Mouse (Mus musculus) adrenal gland, adult (tissue): Measurements from ENCODE around the gene Ccp110.

Experiments
- DNase-seq, 2 experiments: peaks; one replicate each; pipeline ENCODE4 v3.0.0; 2022 to 2023; ENCODE audit warnings: low spot score in 1 of 2; ENCODE audit not compliant: inconsistent age in 2 of 2

The Ccp110 gene

DNA sequence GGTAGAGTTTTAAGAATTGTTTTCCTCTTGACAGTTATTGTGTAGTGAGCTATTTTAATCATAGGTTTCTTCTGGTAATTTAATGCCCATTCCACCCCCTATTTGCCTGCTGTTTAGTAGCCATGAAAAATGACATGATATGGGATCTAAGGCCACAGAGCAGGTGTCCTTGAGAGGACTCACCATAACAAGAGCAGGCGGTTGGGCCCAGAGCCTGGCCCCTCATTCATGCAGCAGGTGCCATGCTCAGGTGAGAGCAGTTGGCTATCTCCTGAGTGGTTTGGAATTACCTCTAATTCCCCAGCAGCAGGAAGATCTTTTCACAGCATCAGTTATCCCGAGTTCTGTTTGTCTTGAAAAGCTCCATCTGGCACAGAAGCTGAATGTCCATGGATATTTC lies 13.1 kb downstream of the Ccp110 start:
- DNase-seq, result no peak

DNA sequence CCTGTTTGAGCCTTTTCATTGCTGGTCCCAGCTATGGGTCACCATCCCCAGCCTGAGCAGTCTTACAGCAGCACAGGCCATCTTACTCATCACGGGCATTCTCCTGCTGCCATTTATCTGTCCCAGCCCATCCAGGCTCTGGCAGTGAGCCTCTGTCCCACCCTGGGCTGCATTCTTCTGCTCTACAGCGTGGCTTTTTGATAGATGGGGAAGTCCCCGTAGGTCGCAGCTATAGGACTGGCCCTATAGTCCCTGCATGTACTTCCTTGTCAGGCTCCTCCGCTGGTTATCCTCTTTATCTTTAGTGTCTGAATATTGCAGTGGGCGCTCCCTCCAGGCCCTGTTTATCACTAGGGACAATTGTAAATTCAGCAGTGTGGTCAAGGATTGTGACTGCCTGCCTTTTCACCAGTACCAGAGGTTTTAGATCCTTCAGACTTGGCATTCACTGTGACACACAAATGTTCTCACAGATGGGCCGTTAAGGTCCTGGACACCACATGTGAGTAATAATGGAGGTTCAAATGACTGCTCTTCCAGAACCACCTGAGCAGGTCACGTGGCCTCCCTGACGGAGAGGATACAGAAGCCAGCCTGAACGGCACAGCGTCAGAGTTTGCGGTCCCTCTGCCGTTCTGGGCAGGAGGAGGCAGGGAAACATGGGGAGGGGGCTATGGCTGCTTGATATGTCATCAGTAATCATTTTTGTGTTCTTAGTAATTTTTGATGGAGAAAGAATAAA lies 16.7 kb downstream of the Ccp110 start:
- no peak for DNase-seq

DNA sequence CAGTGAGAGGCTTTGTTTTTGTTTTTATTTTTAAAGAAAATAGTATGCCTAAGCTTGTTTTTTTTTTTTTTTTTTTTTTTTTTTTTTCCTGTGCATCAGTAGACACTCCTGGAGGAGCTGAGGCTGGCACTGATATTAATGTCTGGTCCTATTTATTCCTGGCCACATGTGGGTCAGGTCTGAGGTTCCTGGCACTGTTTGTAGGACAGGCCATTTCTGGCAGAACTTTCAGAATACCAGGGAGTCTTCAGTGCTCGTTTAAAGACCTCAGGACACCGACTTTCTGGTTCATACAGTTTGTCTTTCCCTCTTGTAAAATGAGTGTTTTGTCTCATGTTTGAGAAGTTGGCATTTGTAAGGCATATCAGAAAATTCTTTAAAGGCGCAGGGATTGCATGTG lies 19.4 kb downstream of the Ccp110 start:
- DNase-seq, result no peak

DNA sequence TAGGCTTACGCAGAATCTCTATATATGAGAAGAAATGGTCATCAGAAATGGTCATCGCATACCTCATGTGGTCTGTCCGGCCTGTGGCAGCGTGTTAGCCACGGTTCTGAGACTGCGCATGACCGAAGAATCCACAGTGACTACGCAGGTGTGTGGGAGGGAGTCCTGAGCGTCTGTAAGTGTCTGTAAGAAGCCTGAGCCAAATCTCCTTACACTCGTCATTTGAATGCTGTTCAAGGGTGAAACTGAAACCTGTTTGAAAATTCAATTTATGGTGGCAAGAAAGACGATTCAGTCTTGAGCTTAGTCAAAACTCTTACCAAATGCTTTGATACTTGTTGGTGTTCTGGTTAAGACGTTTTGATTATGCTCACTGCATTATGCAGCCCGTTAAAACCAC lies 20.9 kb downstream of the Ccp110 start:
- no peak for DNase-seq

DNA sequence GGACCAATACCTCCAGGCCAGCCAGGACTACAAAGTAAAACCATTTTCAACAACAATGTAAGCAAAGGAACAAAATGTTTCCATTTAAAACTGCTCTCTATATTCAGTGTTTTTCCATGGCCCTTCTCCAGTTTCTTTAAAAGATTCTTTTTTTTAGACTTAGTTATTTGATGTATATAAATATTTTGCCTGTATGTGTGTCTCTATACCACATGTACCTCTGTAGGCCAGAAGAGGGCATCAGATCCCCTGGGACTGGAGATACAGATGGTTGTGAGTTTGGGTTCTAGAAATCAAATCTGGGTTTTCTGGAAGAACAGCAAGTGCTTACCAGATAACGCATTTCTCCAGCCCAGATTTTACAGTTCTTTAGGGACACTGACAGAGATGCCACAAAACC lies 26.4 kb downstream of the Ccp110 start:
- DNase-seq, result no peak

DNA sequence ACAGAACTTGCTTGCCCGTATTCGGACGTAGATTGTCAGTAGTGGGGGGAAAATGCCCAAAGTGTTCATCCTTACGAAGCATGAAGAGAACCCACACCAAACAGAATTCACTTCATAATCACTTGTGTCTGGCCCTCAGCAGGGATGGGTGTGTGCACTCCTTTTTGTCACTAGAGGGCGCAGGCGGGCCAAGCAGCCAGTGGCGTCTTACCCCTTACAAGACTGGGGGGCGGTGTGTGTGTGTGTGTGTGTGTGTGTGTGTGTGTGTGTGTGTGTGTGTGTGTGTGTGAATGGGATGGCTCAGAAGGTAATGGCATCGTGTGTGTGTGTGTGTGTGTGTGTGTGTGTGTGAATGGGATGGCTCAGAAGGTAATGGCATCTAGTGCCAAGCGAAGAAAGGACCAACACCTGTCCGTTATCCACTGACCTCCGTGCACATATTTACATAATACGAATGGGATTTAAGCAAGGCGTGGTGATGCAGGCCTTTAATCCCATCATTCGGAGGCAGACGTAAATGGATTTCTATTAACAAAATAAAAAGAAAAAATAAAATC lies 27.7 kb downstream of the Ccp110 start, which contains the start of gene Vps35l:
Gene Vps35l, plus strand, starts transcription at position 252 of the 557 bp plus-strand sequence.
- peak; percentile 84 to 93 for DNase-seq

DNA sequence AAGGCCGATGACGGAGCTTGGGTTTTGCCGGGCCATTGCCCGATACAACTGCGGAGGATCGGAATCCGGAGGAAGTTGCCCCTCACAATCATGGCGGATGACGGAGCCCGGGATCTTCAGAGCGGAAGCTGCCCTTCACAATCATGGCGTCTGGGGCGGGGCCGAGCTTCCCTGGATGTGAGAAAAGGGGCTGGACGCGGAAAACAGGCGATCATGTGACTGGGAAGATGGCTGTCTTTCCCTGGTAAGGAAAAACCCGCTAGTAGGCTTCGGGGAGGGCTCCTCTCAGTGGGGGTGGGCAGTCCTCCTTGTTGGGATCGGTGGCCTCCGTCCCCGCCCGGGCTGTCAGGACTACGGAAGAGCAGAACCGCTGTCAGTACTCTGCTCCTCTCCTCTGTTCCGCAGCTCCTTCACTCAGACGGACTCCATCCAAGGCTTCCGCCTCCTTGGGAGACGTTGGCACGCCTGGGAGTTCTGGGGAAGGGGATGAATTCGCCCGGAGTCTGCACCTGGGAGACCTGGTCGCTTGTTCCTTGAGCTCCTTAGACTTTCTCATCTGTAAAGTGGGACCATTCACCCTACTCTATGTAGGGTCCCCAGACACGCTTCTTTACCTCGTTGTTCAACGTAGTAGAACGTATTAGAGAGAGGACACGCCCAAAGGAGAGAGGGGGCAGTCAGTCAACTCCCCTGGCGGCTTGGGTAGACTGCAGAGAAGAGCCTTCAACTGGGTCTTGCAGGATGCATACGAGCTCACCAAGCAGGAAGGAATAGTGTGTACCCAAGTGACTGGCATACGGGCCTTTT lies 28.4 kb downstream of the Ccp110 start:
- DNase-seq, result peak; percentile 96 to 98

DNA sequence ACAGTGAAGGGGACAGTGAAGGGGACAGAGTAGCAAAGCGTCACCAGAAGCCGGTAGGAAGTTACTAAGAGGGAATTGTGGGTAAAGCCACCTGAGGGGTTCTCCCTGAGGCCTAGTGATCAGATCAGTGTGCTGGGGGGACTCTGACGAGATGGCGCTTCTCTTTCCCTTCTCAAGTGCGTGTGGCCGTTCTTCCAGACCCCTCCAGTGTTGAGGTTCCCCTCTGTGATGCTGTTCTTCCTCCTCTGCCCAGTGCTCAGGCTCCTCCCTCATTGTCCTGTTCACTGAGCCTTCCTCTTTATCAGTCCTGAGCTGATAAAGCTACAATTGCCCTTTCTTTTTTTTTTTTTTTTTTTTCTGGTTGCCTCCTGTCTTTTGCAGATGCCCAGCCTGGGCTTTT lies 29.9 kb downstream of the Ccp110 start:
- DNase-seq, result no peak

DNA sequence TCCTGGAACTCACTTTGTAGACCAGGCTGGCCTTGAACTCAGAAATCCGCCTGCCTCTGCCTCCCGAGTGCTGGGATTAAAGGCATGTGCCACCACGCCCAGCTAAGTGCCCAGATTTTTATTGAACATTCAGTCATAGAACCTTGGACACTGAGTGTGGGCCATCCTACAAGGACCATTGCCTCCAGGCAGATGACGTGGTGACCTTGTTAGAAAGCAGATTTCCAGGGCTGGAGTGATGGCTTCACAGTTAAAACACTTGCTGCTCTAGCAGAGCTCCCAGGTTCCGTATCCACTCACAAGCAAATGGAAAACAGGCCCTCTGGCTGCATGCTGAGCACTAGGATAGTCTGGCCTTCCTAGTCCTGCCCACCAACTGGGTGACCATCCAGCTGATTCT lies 32.4 kb downstream of the Ccp110 start:
- peak in 1 of 2 experiments; percentile 80 for DNase-seq

DNA sequence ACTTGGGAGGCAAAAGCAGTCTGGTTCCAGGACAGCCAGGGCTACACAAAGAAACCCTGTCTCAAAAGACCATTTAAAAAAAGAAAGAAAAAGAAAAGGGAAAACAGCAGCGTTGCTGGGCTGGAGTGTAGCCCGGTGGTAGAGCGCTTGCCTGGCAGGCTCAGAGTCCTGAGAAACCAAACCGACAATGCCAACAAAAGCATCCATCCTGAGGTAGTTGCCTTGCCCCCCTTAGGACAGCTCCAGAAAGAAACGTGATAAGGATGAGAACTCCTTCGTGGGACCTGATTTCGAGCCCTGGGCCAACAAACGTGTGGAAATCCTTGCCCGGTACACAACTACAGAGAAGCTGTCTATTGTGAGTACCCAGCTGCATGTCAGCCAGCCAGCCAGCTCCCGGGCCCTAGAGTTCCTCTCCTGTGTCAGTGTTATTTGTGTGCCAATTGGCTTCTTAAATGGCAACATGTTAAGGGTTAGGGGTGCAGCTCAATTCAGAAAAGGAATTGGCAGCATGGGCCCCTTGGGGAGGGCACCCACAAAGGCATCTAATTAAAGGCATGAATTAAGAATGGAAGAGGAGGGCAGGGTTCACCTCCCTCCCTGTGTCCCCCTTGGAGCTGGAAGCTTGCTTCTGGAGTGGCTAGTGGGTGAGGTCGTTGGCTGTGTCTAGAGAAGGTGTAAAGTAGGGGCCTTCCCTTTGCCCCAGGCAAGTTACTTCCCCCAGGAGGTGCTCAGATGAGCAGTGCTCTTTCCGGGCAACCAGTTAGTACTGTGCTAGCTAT lies 35.7 kb downstream of the Ccp110 start:
- no peak for DNase-seq

DNA sequence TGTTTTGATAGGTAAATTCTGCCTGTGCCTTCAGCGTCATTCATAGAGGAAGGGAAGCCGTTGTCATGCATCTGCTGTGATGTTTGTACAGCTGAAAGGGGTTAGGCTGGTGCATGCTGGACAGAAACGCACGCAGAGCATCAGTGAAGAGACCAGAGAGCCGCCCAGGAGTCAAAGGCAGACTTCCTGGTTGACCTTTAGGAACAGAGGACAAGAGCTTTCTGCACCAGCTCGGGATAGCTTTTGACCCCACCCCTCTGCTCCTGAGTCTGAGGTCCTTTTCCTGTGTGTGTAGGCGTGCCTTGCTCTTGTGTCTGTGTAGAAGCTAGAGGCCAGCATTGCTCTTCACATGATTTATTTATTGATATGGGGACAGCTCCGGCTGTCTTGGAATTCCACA lies 37.4 kb downstream of the Ccp110 start:
- DNase-seq, result no peak

DNA sequence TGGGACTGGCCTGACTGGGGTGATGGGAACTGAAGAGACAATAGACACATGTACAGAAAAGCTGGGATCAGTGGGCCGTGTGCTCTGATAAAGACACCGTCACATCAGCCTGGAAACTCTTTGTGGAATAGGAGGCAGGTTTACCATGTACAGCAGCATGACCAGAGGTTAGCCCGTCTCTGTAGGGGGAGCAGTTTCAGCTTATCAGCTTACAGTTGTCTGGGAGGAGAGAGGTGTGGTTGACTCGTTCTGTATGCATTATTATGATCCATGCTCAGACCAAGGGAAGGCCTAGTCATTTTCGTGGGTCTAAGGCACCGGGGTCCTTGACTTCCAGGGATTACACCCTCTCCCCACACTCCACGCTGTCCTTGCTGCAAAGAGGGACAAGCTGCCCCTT lies 39.3 kb downstream of the Ccp110 start:
- no peak for DNase-seq

DNA sequence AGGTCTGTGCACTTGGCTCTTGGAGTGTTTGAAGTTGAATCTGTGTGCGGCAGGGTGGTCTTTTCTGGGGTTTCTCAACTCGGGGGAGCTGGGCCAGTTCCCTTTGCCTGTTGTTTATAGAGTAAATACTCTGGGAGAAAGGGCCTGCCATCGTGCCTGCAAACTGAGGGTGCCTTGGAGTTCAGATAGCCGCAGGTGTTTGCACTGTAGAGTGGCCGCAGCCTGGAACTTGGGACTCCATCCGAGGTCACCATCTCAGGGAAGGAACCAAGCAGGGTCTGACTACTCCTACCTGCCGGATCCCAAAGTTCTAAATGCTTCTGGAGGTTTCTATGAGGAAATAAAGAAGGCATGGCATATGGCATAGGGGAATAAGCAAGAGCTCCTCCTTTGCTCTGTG lies 43.4 kb downstream of the Ccp110 start:
- DNase-seq, result no peak

DNA sequence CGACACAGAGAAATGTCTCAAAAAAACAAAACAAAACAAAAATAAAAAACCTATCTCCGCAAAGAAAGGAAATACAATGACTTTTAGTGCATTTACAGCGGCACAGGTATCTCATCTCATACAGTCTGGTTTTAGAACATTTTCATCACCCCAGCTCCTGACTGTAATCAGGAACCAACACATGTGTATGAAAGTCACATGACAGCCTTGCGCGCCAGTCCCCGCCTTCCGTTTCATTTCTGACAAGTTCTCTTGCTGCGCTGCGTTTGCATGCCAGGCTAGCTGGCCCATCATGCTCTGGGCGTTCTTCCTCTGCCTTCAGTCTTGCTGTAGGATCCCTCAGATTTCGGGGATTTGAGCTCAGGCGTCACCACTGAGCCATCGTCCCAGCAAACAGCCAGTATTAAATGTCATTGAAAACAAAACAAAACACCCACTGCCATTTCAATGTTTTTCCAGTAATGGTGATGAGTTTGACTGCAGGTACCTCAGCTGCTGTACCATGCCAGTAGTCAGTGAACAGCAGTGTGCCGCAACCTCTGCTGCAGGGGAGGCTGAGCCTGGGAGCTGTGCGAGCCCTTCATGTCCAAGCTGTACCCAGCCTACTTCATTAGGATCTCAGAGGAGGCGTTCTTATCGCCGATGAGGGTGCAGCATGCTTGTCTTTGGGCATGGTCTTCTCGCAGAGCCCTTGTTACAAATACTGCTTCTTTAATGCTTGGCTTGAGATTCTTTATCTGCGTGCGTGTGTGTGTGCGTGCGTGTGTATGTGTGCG lies 44.3 kb downstream of the Ccp110 start:
- DNase-seq, result no peak

DNA sequence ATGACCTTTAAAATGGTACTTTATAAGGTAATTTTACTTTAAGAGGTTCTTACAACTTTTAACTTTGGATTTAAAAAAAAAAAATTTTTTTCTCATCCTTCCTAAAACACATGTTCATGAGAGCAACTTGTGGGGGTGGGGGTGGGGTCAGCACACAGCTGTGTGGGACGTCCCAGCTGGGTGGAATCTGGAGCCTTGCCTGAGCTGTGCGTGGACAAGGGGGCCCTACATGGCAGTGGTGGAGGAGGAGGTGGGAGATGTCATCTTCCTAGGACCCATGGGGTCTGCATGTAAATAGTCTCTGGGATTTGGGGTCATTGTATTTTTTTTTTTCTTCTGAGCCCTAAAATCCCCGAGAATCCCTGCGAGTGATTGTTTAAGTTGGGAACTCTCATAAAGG lies 46.0 kb downstream of the Ccp110 start:
- no peak for DNase-seq

DNA sequence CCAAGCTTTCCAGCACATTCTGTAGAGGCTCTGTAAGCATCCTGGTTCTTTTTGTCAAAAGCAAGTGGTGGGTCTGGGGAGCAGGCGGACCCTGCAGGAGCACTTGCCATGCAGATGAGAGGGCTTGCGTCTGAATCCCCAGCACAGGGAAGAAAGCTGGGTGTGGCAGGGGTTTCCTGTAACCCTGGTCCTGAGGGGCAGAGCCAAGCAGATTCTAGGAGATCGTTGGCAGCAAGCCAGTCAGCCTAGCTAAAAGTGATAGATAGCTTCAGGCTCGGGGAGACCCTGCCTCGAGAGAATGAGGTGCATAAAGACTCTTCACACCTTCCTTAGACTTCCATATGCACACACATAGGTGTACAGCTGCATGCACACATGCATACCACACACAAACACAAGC lies 47.0 kb downstream of the Ccp110 start:
- no peak for DNase-seq

DNA sequence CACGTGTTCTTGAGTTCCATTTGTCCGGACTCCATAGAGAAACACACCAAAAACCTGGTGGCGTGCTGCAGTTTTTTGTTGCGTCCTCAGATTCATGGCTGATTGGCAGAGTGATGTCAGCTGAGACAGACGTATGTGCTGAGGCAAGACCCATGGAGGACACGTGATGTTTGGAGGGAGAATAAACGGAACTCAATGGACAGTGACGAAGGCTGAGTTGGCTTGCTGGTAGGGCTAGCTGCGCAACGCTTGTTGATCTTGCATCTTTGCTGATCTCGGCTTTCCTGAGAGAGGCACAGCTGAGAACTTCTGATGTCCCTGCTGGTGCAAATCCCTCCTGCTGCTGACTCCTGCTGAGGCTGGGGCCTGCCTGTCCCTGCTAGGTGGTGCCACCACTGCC lies 51.6 kb downstream of the Ccp110 start:
- DNase-seq, result no peak

DNA sequence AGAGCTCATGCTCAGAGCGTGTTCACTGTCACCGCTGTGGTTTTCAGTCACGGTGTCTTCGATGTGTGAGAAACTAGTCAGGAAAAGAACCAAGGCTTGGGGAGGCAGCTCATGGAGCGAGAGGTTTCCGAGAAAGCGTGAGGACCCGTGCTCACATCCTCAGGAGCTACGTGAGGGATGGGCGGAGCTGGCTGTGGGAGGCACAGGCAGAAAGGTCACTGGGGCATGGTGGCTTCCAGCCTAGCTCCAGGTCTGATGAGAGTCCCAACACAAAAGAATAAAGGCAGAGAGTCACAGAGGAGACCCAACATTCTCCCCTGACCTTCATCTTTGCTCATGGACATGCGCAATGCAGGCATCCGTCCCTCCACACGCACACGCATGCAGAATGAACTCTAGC lies 52.4 kb downstream of the Ccp110 start:
- no peak for DNase-seq

DNA sequence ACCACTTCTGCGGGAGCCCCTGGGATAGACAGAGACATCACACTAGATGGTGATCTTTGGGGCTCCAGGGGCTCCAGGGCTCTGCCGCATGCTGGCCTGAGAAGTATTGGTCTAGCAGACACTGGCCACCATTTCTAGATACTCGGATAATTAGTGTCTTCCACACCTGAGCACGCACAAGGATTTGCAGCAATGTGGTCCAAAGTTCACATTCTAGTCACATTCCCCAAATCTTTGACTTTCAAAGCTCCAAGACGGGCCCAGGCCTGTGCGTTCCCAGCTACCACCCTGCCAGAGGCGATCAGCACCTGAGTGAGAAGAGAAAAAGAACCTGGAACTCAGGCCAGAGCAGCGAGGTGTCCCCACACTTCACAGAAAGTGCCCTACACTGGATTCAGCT lies 53.3 kb downstream of the Ccp110 start:
- DNase-seq, result no peak

DNA sequence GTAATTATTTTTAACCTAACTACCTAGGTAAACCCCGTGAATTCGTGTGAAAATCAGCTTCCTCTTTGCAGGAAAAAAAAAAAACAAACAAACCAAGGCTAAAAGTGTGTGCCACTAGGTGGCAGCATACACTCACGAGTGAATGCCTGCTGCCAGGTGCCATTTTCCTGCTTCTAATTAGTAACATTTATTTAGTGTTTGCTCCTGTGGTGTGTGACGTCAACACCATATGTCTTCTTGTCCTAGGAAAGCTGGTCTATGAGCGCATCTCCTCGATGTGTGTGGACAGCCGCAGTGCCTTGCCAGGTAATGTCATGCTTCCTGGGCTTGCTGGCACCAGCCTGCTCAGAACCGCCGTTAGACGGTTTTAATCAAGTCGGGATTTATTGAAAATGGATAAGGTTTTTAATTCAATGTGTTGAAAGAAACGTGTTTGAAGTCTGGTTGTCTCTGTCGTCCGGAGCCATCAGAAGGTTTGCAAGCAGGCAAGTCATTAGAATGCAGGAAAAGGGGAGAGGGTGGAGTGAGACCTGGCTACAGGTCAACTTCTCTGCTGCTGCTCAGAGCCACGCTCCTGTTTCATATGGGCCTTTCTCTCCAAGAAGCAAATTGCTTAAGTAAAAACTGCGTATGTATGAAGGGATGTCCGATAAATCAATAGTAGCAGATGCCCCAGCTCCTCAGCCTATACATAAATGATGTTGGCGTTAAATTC lies 53.9 kb downstream of the Ccp110 start:
- DNase-seq, result peak; percentile 31 to 82
